In the genomic region with DNA sequence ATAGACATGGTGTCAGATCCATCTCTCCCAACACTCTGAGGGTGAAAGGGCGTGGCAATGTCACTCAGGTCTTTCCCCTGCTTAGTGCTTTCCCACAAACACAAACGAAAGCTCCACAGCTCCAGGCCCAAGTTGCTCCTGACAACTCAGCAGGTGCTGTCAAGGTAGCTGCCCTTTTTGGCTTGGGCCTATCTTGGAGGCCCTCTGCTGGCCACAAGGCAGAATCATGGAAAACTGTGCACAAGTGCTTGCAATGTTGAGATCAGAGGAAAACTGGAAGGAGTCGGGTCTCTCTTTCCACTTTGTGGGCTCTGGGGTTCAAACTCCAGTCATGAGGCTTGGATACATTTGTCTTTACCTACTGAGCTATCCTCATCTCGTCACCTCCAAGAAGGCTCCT, we compare ENCODE assay signal across 12 mouse cellular contexts. TPM values are rescaled to one million over a fixed set of nuclear protein-coding genes. Genes with fewer than 3 reads are reported as not detected.
DNase-seq lines count a peak whose midpoint lies in the region; ATAC-seq and TF ChIP-seq lines count a peak whose summit lies in the region.
"Had no signal": no experiment of that assay in that cellular context is flagged by ENCODE, and none has a peak within 500 bp of the region (broad histone marks: within the 10 kb centered on the region; RNA-seq: fewer than 3 reads in every experiment).

No protein-coding gene starts in this region.

- H3K9ac ChIP-seq in embryonic facial prominence, embryonic 11.5 days (replicated peaks; ENCODE audit: low read length) = no peak overlapping the region
- H3K9ac ChIP-seq: embryonic facial prominence, embryonic 15.5 days; liver, embryonic 13.5 days had no signal

- TF ChIP-seq CTCF in brain, embryonic 14.5 days (IDR thresholded peaks at IDR 0.05; ENCODE audit: borderline replicate concordance, extremely low read depth, insufficient read depth, insufficient read length) = peak; percentile 26; the same call in 1 of the 2 replicates

- DNase-seq in embryonic facial prominence, embryonic 11.5 days (ENCODE audit: low spot score) = peak; percentile 16
- no peak for DNase-seq in embryonic facial prominence, embryonic 10.5 days (ENCODE audit: low spot score)
- DNase-seq in left cerebral cortex, postnatal 4 days = peak; percentile 6
- DNase-seq in left cerebral cortex, adult 9 months (ENCODE audit: low spot score in 2 of 2) = no peak
- DNase-seq in A20 (ENCODE audit: low read depth, low spot score) = peak; percentile 32
- DNase-seq in brain, embryonic 14.5 days (ENCODE audit: low read depth) = peak; percentile 11
- DNase-seq in adrenal gland, postnatal 25 days = no peak
- DNase-seq in frontal cortex, adult 2 months (ENCODE audit: extremely low spot score in 1 of 2, low spot score in 1 of 2) = no peak
- DNase-seq: liver, embryonic 13.5 days had no signal

- ATAC-seq in embryonic facial prominence, embryonic 11.5 days (replicated peaks; ENCODE audit: insufficient number of reproducible peaks, low FRiP score, low TSS enrichment, low read depth) = no peak
- ATAC-seq: hindbrain, embryonic 16.5 days had no signal

- TF ChIP-seq POLR2A in brain, embryonic 14.5 days (IDR thresholded peaks at IDR 0.05; ENCODE audit: borderline replicate concordance, extremely low read depth, insufficient read depth, insufficient read length, poor library complexity, severe bottlenecking) = no peak

- no peaks in the 10 kb centered on the region; the same call in none of the 2 replicates for H3K36me3 ChIP-seq in embryonic facial prominence, embryonic 11.5 days (replicated peaks; ENCODE audit: control insufficient read depth, insufficient read depth, low read depth, low read length)
- peaks cover 52% of the 10 kb centered on the region for H3K36me3 ChIP-seq in embryonic facial prominence, embryonic 10.5 days (replicated peaks)

- WGBS in embryonic facial prominence, embryonic 11.5 days = 75% methylated on average over 4 of the region's 4 CpGs
- 74% methylated on average over 4 of the region's 4 CpGs for WGBS in embryonic facial prominence, embryonic 10.5 days

- intact Hi-C loops in left cerebral cortex, postnatal 4 days (cut with DNase I) = no loop called here

- H3K27ac ChIP-seq in embryonic facial prominence, embryonic 11.5 days (replicated peaks; ENCODE audit: low read depth, low read length) = no peak overlapping the region
- H3K27ac ChIP-seq in embryonic facial prominence, embryonic 10.5 days (replicated peaks) = no peak overlapping the region
- H3K27ac ChIP-seq: embryonic facial prominence, embryonic 15.5 days; liver, embryonic 13.5 days had no signal

- no peaks in the 10 kb centered on the region for H3K9me3 ChIP-seq in embryonic facial prominence, embryonic 11.5 days (replicated peaks; ENCODE audit: control insufficient read depth, low read length)
- no peaks in the 10 kb centered on the region for H3K9me3 ChIP-seq in embryonic facial prominence, embryonic 10.5 days
- H3K9me3 ChIP-seq: embryonic facial prominence, embryonic 15.5 days; liver, embryonic 13.5 days had no signal

- no peaks in the 10 kb centered on the region for H3K27me3 ChIP-seq in embryonic facial prominence, embryonic 11.5 days (ENCODE audit: control insufficient read depth, insufficient read depth, low read length)
- no peaks in the 10 kb centered on the region for H3K27me3 ChIP-seq in embryonic facial prominence, embryonic 10.5 days (replicated peaks; ENCODE audit: low read depth, poor library complexity, severe bottlenecking)
- H3K27me3 ChIP-seq: embryonic facial prominence, embryonic 15.5 days; liver, embryonic 13.5 days had no signal

- no peak overlapping the region for H3K4me3 ChIP-seq in embryonic facial prominence, embryonic 11.5 days (ENCODE audit: low read depth, low read length)
- H3K4me3 ChIP-seq in embryonic facial prominence, embryonic 10.5 days = no peak overlapping the region
- H3K4me3 ChIP-seq: embryonic facial prominence, embryonic 15.5 days; liver, embryonic 13.5 days had no signal

- H3K4me2 ChIP-seq in embryonic facial prominence, embryonic 11.5 days (ENCODE audit: low read depth, low read length) = no peak overlapping the region
- H3K4me2 ChIP-seq: embryonic facial prominence, embryonic 15.5 days; liver, embryonic 13.5 days had no signal

- no peaks in the 10 kb centered on the region for H3K4me1 ChIP-seq in embryonic facial prominence, embryonic 11.5 days (ENCODE audit: control insufficient read depth, insufficient read depth, low read length)
- no peaks in the 10 kb centered on the region for H3K4me1 ChIP-seq in embryonic facial prominence, embryonic 10.5 days
- H3K4me1 ChIP-seq: embryonic facial prominence, embryonic 15.5 days had no signal

RNA-seq across cellular contexts. Expression of a gene that starts 18.3 kb away (rescaled TPM):
- polyA plus RNA-seq in embryonic facial prominence, embryonic 11.5 days (2014; fragmentation: Nextera tagmentation; extraction: Ambion mirVana) = 82.5 and 95.9 TPM in 2 replicates
- 77.9 and 81.4 TPM in 2 replicates for polyA plus RNA-seq in embryonic facial prominence, embryonic 10.5 days (2016; fragmentation: Nextera tagmentation; extraction: Ambion mirVana)
- total RNA-seq in left cerebral cortex, postnatal 4 days (2021) = 10 to 100 TPM; 27.6 to 29.0 TPM
- polyA plus RNA-seq in brain, embryonic 14.5 days (2012; rRNA removed) = 54.0 and 59.4 TPM in 2 replicates
- 40.5 and 53.4 TPM in 2 replicates for total RNA-seq in adrenal gland, postnatal 25 days (2021)
- 32.5 and 39.2 TPM in 2 replicates for polyA plus RNA-seq in frontal cortex, adult 2 months (2012; rRNA removed)

RNA-seq across cellular contexts. Expression of a gene that starts 21.2 kb away (rescaled TPM):
- 0.28 TPM in 1 of 2 replicates, not detected in the other for polyA plus RNA-seq in embryonic facial prominence, embryonic 11.5 days (2014; fragmentation: Nextera tagmentation; extraction: Ambion mirVana)
- polyA plus RNA-seq in embryonic facial prominence, embryonic 10.5 days (2016; fragmentation: Nextera tagmentation; extraction: Ambion mirVana) = 0.15 and 0.31 TPM in 2 replicates
- 1 to 10 TPM; 1.7 to 2.7 TPM for total RNA-seq in left cerebral cortex, postnatal 4 days (2021)
- polyA plus RNA-seq in brain, embryonic 14.5 days (2012; rRNA removed) = 0.55 and 0.88 TPM in 2 replicates
- not detected in 2 replicates for total RNA-seq in adrenal gland, postnatal 25 days (2021)
- 1.9 and 2.2 TPM in 2 replicates for polyA plus RNA-seq in frontal cortex, adult 2 months (2012; rRNA removed)
- total RNA-seq: monocyte, adult 5-6 weeks had no signal
- polyA plus RNA-seq: liver, embryonic 13.5 days had no signal

Comparison
In these comparisons a context has a peak if more than half of its experiments do, and no peak if none do; other contexts are left out.
1. DNase-seq: peak in embryonic facial prominence, embryonic 11.5 days (single experiment), left cerebral cortex, postnatal 4 days (single experiment), A20 (single experiment) and brain, embryonic 14.5 days (single experiment); none in embryonic facial prominence, embryonic 10.5 days (single experiment), left cerebral cortex, adult 9 months (0 of 2), adrenal gland, postnatal 25 days (single experiment) and frontal cortex, adult 2 months (0 of 2).